Mouse (Mus musculus) forebrain, embryonic 12.5 days (tissue): ENCODE measurements around the gene Spon2. TPM values are rescaled to one million over a fixed set of nuclear protein-coding genes. Genes with fewer than 3 reads are reported as not detected.

Experiments
- ATAC-seq: fragments of 200-750 bp; cut with Nextera tagmentation; 2 replicates; pipeline ENCODE4 v1.8.0; 2017; ENCODE audit warnings: moderate TSS enrichment; ENCODE audit not compliant: low FRiP score
- H3K27ac ChIP-seq: fragments of 300-500 bp; sonication (generic); 2 replicates; pipeline ENCODE4 v1.5.1; 2016; ENCODE audit warnings: mild to moderate bottlenecking
- H3K27me3 ChIP-seq: fragments of 300-500 bp; sonication (generic); 2 replicates; pipeline ENCODE4 v1.6.1; 2016; ENCODE audit warnings: mild to moderate bottlenecking
- H3K36me3 ChIP-seq: fragments of 300-500 bp; sonication (generic); replicated peaks from 2 replicates; pipeline ENCODE4 v1.6.1; 2016; ENCODE audit warnings: mild to moderate bottlenecking
- H3K4me1 ChIP-seq: fragments of 300-500 bp; sonication (generic); 2 replicates; pipeline ENCODE4 v1.6.1; 2016
- H3K4me2 ChIP-seq: fragments of 300-500 bp; sonication (generic); 2 replicates; pipeline ENCODE4 v1.6.1; 2016; ENCODE audit warnings: mild to moderate bottlenecking, moderate library complexity
- H3K4me3 ChIP-seq: fragments of 300-500 bp; sonication (generic); replicated peaks from 2 replicates; pipeline ENCODE4 v1.5.1; 2016; ENCODE audit warnings: mild to moderate bottlenecking
- H3K9ac ChIP-seq: fragments of 300-500 bp; sonication (generic); 2 replicates; pipeline ENCODE4 v1.6.1; 2016; ENCODE audit warnings: mild to moderate bottlenecking
- H3K9me3 ChIP-seq: fragments of 300-500 bp; sonication (generic); 2 replicates; pipeline ENCODE4 v1.6.1; 2016
- WGBS: fragments of 180-500 bp; shearing (Covaris S2); methylation state at CpG from one replicate; pipeline ENCODE4 v1.1.7; 2016; 5-methylcytosine and 5-hydroxymethylcytosine counted together
- polyA plus RNA-seq: library from polyadenylated mRNA; unstranded; fragments of >200 nt; fragmentation: Nextera tagmentation; extraction: Ambion mirVana; gene quantifications from 2 replicates; pipeline ENCODE4 v1.2.1, GENCODE M21; 2016

Gene Spon2
- polyA plus RNA-seq = 0.67 and 2.0 TPM in 2 replicates

DNA sequence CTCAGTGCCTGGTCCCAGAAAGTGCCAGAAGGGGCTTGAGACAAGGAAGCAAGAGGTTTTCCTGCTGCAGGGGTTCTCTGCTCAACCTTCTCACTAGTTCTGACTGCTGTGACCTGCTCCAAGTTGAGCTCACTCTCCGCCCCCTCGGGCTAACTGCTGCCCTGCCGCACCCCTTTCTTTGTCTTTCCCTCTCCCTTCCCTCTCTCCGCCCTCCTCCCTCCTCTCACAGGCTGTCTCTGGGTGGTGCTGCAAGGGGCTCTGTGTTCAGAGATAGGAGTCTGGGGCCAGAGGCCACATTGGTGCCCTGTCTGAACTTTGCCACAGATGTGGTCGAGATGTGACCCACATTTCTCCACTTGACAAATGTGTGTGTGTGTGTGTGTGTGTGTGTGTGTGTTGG lies at the start of gene Spon2:
Spon2 (minus strand) TSS at position 375 of the 400 bp plus-strand sequence.
- Histone ChIP-seq H3K27me3 (no peaks in the 10 kb centered on the region), H3K9ac (peak within 1 kb of the TSS; percentile 17; the same call in 1 of the 2 replicates), H3K9me3 (no peaks in the 10 kb centered on the region), H3K4me1 (peaks cover 13% of the 10 kb centered on the region), H3K27ac (no peak within 1 kb of the TSS), H3K4me3 (no peak within 1 kb of the TSS), H3K36me3 (no peaks in the 10 kb centered on the region), H3K4me2 (no peak within 1 kb of the TSS)
- WGBS = 15% methylated on average over 5 of the region's 5 CpGs
- ATAC-seq = no peak

DNA sequence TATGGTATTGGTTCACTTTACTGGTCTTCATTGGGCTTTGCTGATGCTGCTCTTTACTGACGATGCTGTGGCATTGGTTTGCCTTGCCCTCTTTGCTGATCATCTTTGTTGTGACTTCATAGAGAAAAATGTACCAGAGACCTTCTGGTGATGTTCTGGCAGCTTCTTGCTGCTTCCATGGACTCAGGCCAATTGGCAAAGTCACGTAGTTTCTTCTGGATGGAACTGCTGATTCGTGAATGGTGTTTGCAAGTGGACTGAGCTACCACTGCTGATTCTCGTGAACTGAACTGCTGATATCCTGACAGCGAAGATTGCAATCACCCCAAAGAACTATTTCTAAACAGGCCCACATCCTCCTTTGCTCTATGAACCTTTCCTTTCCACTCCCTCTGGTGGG lies 36.2 kb upstream of the Spon2 start:
- H3K4me3 ChIP-seq = no peak overlapping the region
- H3K9ac ChIP-seq = no peak overlapping the region
- peaks cover 100% of the 10 kb centered on the region for H3K36me3 ChIP-seq
- no peak for ATAC-seq
- no peaks in the 10 kb centered on the region for H3K9me3 ChIP-seq
- 96% methylated on average over 5 of the region's 5 CpGs for WGBS
- H3K27me3 ChIP-seq = no peaks in the 10 kb centered on the region
- no peaks in the 10 kb centered on the region for H3K4me1 ChIP-seq
- no peak overlapping the region for H3K4me2 ChIP-seq
- H3K27ac ChIP-seq = no peak overlapping the region

DNA sequence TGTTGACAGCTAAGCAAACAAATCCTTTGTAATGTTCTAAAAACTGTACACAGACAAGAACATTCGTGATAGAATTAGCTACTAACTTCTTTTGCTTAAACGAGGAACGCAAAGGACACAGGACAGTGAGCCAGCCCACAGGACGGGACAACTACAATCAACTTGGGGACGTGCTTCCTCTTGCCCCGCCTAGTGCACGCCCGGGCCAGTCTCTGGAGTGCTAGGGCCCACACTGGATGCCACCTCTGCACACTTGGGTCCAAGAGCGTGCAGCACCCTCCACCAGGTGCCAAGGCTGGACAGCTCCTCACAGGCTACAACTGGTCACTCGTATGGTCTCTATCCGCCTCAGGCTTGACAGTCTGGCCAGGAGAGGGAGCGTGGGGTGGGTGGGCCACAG lies 29.9 kb upstream of the Spon2 start:
- H3K27me3 ChIP-seq = no peaks in the 10 kb centered on the region
- H3K27ac ChIP-seq = no peak overlapping the region
- ATAC-seq = no peak
- H3K9me3 ChIP-seq = no peaks in the 10 kb centered on the region
- H3K4me3 ChIP-seq = no peak overlapping the region
- H3K4me1 ChIP-seq = no peaks in the 10 kb centered on the region
- H3K36me3 ChIP-seq = peaks cover 94% of the 10 kb centered on the region
- no peak overlapping the region for H3K4me2 ChIP-seq
- no peak overlapping the region for H3K9ac ChIP-seq
- 93% methylated on average over 12 of the region's 12 CpGs for WGBS

DNA sequence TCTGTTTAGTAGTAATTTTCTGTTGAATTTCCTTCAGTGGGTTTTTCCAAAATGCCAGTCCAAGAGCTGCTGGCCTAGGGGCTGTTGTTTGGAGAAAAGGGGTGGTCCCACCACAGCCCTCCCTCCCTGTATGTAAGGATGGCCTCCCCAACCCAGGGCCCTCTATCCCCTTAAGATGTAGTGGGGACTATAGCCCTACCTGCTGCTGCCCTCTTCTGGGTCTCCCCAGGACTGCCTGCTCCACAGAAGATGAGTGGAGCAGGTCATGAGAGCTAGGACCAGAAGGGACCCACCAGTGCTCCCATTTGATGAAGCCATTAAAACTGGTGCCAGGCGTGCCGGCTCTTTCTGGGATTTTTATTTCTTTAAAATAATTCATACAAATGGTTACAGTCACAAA lies 29.1 kb upstream of the Spon2 start:
- ATAC-seq = no peak
- Histone ChIP-seq H3K9ac (no peak overlapping the region), H3K4me3 (no peak overlapping the region), H3K27ac (no peak overlapping the region), H3K4me1 (no peaks in the 10 kb centered on the region), H3K36me3 (peaks cover 93% of the 10 kb centered on the region), H3K9me3 (no peaks in the 10 kb centered on the region), H3K4me2 (no peak overlapping the region), H3K27me3 (no peaks in the 10 kb centered on the region)
- 100% methylated on average over 2 of the region's 2 CpGs for WGBS

DNA sequence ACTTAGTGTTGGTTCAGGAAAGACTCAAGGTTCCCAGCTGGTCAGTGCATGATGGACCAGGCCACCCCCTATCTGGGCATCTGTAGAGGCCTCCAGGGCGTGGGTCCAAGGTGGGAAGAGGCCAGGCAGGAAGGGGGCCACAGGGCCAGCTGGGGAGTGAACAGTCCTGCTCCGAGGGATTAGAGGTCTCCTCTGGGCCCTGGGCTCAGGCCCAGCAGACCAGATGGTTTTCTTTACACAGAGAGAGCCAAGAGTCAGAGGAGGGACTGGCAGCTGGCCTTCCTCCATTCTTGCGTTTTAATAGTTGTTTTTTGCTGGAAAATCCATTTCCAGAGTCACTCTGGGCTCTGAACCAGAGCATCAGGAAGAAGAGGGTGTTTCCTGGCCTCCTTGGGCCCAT lies 27.4 kb upstream of the Spon2 start:
- Histone ChIP-seq H3K4me2 (no peak overlapping the region), H3K9ac (no peak overlapping the region), H3K36me3 (peaks cover 83% of the 10 kb centered on the region), H3K27me3 (no peaks in the 10 kb centered on the region), H3K4me3 (no peak overlapping the region), H3K4me1 (no peaks in the 10 kb centered on the region), H3K27ac (no peak overlapping the region), H3K9me3 (no peaks in the 10 kb centered on the region)
- no peak for ATAC-seq
- WGBS = 86% methylated on average over 3 of the region's 3 CpGs

DNA sequence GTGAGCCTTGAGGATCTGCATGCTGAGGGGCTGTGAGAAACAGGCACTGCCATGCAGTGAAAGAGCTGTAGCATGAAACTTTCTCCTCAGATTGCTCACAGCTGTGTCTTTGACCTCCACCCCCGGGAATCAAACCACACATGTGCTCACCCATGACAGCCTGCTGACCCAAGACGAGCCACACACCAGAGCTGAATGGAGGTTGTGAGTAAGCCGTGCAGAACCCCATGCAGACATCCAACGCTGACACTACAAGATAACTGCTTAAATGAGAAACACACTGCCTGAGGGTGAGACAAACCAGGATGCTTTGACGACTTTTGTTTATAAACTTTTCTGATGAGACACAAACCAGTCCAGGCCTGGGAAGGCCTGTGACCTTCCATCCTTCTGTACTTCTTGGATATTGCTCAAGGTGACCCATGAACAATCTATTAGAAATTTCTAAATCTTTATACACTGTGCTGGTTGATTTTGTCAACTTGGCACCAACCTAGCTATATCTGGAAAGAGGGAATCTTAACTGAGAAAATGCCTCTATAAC lies 26.2 kb upstream of the Spon2 start:
- H3K4me2 ChIP-seq = no peak overlapping the region
- no peaks in the 10 kb centered on the region for H3K9me3 ChIP-seq
- no peak overlapping the region for H3K27ac ChIP-seq
- H3K9ac ChIP-seq = no peak overlapping the region
- peaks cover 70% of the 10 kb centered on the region for H3K36me3 ChIP-seq
- ATAC-seq = no peak
- no peaks in the 10 kb centered on the region for H3K4me1 ChIP-seq
- H3K4me3 ChIP-seq = no peak overlapping the region
- WGBS = 89% methylated on average over 5 of the region's 5 CpGs
- no peaks in the 10 kb centered on the region for H3K27me3 ChIP-seq

DNA sequence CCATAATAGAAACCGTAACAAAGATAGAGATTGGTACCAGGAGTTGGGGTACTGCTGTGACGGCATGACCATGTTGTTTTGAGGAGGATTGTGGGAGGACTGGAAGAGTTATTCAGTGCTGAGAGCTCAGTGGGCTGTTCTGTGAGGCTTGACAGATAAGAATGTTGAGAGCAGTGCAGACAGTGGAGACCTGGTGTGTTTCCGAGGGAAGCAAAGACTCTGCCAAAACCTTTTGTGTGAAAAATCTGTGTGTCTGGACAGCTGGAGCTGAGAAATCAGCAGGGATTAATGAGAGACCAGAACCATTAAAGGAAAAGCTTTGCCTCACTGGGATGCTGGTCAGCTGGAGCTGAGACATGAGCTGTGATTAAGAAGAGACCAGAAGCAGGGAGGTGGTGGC lies 21.7 kb upstream of the Spon2 start:
- H3K9ac ChIP-seq = no peak overlapping the region
- ATAC-seq = no peak
- H3K27me3 ChIP-seq = no peaks in the 10 kb centered on the region
- H3K4me1 ChIP-seq = no peaks in the 10 kb centered on the region
- H3K4me3 ChIP-seq = no peak overlapping the region
- no peak overlapping the region for H3K4me2 ChIP-seq
- H3K27ac ChIP-seq = no peak overlapping the region
- H3K9me3 ChIP-seq = no peaks in the 10 kb centered on the region
- 66% methylated on average over 3 of the region's 3 CpGs for WGBS
- peaks cover 28% of the 10 kb centered on the region for H3K36me3 ChIP-seq

DNA sequence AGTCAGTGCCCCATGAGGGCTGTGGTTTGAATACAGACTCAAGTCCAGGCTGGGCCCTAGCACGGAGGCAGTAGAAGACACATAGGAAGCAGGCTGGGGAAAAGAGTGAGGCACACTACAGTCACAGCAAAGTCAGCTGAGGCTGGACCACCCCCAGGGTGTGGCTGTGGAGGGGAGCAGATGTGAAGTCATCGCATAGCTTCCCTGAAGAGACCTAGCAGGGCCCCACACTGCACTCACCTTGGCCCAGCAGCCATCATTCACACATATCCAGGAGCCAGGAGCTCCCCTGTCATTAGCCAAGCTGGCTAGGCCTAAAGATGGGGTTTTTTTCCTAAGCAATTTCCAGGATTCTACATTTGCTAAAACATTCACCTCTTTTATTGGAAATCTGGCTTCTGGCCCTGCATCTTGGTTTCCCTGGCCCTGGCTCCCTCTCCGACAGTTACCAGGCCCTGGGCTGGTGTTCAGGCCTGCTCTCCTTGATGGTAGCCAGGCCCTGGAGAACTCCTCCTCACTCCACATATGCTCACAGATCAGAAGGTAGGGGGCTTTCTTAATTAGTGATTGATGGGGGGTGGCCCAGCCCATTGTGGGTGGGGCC lies 21.0 kb upstream of the Spon2 start:
- Histone ChIP-seq H3K36me3 (peaks cover 21% of the 10 kb centered on the region), H3K27me3 (no peaks in the 10 kb centered on the region), H3K4me1 (no peaks in the 10 kb centered on the region), H3K27ac (no peak overlapping the region), H3K4me3 (no peak overlapping the region), H3K9ac (no peak overlapping the region), H3K9me3 (no peaks in the 10 kb centered on the region), H3K4me2 (no peak overlapping the region)
- no peak for ATAC-seq
- 88% methylated on average over 3 of the region's 3 CpGs for WGBS

DNA sequence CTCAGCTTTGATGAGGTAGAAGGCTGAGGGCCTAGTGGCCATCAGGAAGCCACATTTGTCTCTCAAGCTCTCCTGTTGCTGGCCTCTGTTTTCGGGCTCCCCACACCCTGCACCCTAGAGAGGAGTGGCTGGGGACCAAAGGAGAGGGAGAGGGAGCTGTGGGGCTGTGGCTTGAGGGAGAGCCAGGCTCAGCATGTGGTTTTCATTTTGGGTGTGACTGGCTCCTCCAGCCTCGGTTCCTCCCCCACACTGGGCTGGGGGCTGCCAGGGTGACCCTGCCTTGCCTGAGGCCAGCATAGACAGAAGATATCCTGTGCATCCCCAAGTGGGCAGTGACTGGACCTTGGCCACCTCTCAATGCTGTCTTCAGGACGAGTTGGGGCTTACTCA lies 20.0 kb upstream of the Spon2 start:
- no peak overlapping the region for H3K4me3 ChIP-seq
- H3K9ac ChIP-seq = no peak overlapping the region
- H3K9me3 ChIP-seq = no peaks in the 10 kb centered on the region
- no peak overlapping the region for H3K4me2 ChIP-seq
- H3K4me1 ChIP-seq = no peaks in the 10 kb centered on the region
- no peak overlapping the region for H3K27ac ChIP-seq
- peaks cover 14% of the 10 kb centered on the region for H3K36me3 ChIP-seq
- H3K27me3 ChIP-seq = no peaks in the 10 kb centered on the region
- ATAC-seq = no peak
- 66% methylated on average over 3 of the region's 3 CpGs for WGBS

DNA sequence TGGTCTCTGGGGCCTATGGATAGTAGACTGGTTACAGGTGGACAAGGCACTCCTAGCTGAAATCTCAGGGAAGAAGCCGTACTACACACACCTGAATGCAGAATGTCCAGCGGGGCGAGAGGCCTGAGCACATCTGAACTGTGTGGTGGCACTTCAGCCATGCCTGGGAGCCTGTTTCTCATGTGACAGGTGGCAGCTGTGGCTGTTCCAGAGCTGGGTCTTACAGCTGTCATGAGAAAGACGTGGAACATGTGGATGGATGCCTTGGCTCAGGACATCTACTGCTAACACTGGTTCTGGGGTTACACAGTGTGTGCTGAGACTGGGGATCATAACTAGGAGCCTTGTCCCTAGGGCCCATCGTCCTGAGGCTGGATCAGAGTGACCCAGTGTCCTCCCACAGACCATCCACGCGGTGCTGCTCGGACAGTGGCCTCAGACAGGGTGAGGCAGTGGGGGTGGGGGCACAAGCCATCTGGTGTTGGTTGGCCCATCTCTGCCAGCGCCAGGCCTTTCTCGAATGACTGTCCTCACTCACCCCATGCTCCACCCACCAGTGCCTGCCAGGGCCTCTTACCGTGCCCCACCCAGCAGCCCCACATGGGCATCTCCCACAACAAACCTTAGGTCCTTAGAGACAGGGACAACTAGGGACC lies 19.5 kb upstream of the Spon2 start:
- no peak overlapping the region for H3K4me3 ChIP-seq
- no peaks in the 10 kb centered on the region for H3K27me3 ChIP-seq
- H3K4me2 ChIP-seq = no peak overlapping the region
- WGBS = 91% methylated on average over 11 of the region's 11 CpGs
- no peaks in the 10 kb centered on the region for H3K4me1 ChIP-seq
- ATAC-seq = no peak
- H3K27ac ChIP-seq = no peak overlapping the region
- no peak overlapping the region for H3K9ac ChIP-seq
- H3K9me3 ChIP-seq = no peaks in the 10 kb centered on the region
- peaks cover 10% of the 10 kb centered on the region for H3K36me3 ChIP-seq

DNA sequence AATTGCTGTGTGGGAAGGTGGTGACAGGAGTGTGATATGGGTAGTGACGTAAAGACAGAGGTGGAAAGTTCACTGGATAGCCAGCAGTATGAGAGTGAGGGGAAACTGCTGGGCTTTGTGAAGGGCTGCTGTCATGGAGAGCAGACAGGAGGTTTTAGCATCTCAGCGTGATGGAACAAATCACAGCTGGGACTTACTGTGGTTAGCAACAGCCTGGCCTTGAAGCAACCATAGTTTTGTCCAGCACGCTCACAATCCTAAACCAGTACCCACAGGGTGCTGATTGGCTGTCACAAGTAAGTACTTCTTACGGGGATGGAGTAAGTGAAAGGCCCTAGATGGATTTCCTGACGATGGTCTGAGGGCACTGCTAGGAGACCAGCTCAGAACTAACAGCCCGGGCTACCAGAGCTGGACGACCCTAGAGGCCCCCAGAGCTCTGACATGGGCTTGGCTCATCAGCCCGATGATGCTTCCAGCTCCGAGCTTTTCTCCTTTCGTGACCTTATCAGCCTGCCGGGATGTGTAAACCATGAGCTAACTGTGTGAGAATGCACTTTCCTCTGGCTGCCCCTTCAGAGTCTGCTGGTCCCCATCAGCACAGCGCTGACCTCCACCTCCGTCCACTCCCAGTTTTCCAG lies 16.3 kb upstream of the Spon2 start:
- Histone ChIP-seq H3K4me2 (no peak overlapping the region), H3K4me1 (no peaks in the 10 kb centered on the region), H3K27ac (no peak overlapping the region), H3K36me3 (no peaks in the 10 kb centered on the region), H3K9me3 (no peaks in the 10 kb centered on the region), H3K9ac (no peak overlapping the region), H3K27me3 (no peaks in the 10 kb centered on the region), H3K4me3 (no peak overlapping the region)
- ATAC-seq = no peak
- whole genome bisulfite sequencing = 74% methylated on average over 13 of the region's 13 CpGs

DNA sequence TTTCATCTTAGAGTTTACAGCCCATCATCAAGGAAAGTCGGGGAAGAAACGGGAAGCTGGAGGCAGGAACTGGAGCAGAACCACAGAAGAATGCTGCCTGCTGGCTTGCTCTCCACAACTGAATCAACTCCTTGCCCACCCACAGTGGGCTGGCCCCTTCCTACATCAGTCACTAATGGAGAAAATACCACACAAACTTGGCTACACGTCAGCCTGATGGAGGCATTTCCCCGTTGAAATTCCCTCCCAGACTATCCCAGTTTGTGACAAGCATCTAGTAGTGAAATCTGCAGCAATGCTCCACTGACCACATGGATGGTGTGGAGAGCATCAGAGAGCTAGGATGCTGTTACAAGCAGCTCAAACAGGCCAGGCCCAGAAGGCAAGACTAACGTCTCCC lies 14.5 kb upstream of the Spon2 start:
- WGBS = 78% methylated on average over 5 of the region's 5 CpGs
- no peak overlapping the region for H3K27ac ChIP-seq
- H3K9ac ChIP-seq = no peak overlapping the region
- H3K4me1 ChIP-seq = no peaks in the 10 kb centered on the region
- no peak for ATAC-seq
- no peak overlapping the region for H3K4me2 ChIP-seq
- no peaks in the 10 kb centered on the region for H3K9me3 ChIP-seq
- H3K4me3 ChIP-seq = no peak overlapping the region
- no peaks in the 10 kb centered on the region for H3K27me3 ChIP-seq
- no peaks in the 10 kb centered on the region for H3K36me3 ChIP-seq

DNA sequence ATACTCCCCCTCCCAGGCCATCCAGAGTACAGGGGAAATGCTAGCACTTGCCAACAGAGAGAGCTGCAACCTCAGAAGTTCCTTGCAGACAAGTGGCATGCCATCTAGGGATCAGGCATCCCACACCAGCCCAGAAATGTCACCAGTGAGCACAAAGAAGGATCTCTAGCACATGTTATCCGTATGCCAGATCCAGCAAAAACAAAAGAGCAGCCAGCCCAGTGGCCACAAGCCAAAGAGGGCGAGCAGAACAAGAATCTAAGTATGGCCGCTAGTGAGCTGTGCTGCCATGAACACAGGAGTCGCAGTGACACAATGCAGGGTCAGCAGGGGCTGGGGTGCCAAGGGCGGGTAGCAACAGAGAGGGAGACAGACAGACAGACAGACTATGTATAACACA lies 12.0 kb upstream of the Spon2 start:
- ATAC-seq = no peak
- H3K4me3 ChIP-seq = no peak overlapping the region
- 57% methylated on average over 5 of the region's 5 CpGs for WGBS
- no peaks in the 10 kb centered on the region for H3K27me3 ChIP-seq
- H3K9ac ChIP-seq = no peak overlapping the region
- no peaks in the 10 kb centered on the region for H3K36me3 ChIP-seq
- no peaks in the 10 kb centered on the region for H3K9me3 ChIP-seq
- H3K4me2 ChIP-seq = no peak overlapping the region
- H3K4me1 ChIP-seq = no peaks in the 10 kb centered on the region
- H3K27ac ChIP-seq = no peak overlapping the region
